Mouse (Mus musculus) midbrain, embryonic 10.5 days (tissue): ENCODE data around the gene Hs3st4. TPM values are rescaled to one million over a fixed set of nuclear protein-coding genes. Genes with fewer than 3 reads are reported as not detected.

ENCODE experiments used
- DNase-seq: peaks from one replicate; pipeline ENCODE4 v3.0.0-alpha.2; 2017; ENCODE audit warnings: low spot score
- H3K27ac ChIP-seq: fragments of 300-500 bp; sonication (generic); replicated peaks from 2 replicates; pipeline ENCODE4 v1.5.1; 2016; ENCODE audit warnings: mild to moderate bottlenecking
- H3K27me3 ChIP-seq: fragments of 300-500 bp; sonication (generic); 2 replicates; pipeline ENCODE4 v1.6.1; 2016; ENCODE audit warnings: low read depth, mild to moderate bottlenecking; ENCODE audit not compliant: poor library complexity, severe bottlenecking
- H3K36me3 ChIP-seq: fragments of 300-500 bp; sonication (generic); 2 replicates; pipeline ENCODE4 v1.6.1; 2016; ENCODE audit warnings: mild to moderate bottlenecking, moderate library complexity
- H3K4me1 ChIP-seq: fragments of 300-500 bp; sonication (generic); 2 replicates; pipeline ENCODE4 v1.6.1; 2016
- H3K4me3 ChIP-seq: fragments of 300-500 bp; sonication (generic); 2 replicates; pipeline ENCODE4 v1.5.1; 2016; ENCODE audit warnings: mild to moderate bottlenecking, moderate library complexity
- H3K9me3 ChIP-seq: fragments of 300-500 bp; sonication (generic); replicated peaks from 2 replicates; pipeline ENCODE4 v1.6.1; 2016; ENCODE audit warnings: mild to moderate bottlenecking
- WGBS: fragments of 180-500 bp; shearing (Covaris S2); methylation state at CpG from one replicate; pipeline ENCODE4 v1.1.7; 2016; 5-methylcytosine and 5-hydroxymethylcytosine counted together
- polyA plus RNA-seq: library from polyadenylated mRNA; unstranded; fragments of >200 nt; fragmentation: Nextera tagmentation; extraction: Ambion mirVana; gene quantifications from 2 replicates; pipeline ENCODE4 v1.2.1, GENCODE M21; 2016

The Hs3st4 gene
- polyA plus RNA-seq, 1 experiment from 2014 or later, result 0.10 TPM

DNA sequence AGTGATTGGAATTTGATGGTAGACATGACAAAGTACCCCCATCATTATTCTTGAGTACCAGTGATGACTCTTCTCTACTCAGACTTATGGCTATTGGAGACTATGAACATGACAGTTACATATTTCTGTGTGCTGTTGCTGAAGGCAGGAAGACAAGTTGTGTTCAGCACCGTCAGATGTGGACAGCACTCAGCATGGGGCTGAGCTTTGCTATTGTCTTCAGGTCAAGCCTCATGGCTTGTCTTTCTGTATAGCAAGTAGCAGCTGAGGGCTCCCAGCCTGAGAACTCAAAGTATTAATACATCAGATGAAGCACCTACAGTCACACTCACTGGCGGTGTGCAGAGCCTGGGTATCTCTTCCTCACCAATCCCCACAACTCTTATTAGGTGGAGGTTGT lies 49.6 kb downstream of the Hs3st4 start:
- no peak for DNase-seq
- no peaks in the 10 kb centered on the region for H3K27me3 ChIP-seq
- H3K4me3 ChIP-seq, result no peak overlapping the region
- no peak overlapping the region for H3K27ac ChIP-seq
- no peaks in the 10 kb centered on the region for H3K9me3 ChIP-seq
- 50% methylated on average over 2 of the region's 2 CpGs for WGBS
- no peaks in the 10 kb centered on the region for H3K36me3 ChIP-seq
- H3K4me1 ChIP-seq, result peaks cover 6% of the 10 kb centered on the region

DNA sequence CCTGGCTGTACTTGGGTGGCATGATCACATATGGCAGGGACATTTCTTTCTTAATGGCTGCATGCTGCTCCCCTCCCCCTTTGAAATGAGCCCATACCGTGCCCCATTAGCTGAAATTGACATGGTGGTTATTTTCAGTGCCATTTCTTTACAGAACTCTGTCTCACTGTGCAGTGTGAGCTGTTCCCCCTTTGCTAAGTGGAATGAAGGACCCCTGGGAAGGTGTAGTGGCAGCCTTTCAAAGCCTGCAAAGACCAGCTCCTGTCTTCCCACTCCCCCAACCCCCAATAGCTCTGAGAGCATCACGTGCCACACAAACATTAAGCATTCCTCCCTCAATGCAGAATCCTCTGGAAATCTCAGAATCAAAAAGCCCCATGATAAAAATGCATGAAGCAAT lies 50.7 kb downstream of the Hs3st4 start:
- DNase-seq, result no peak
- H3K9me3 ChIP-seq, result no peaks in the 10 kb centered on the region
- H3K36me3 ChIP-seq, result no peaks in the 10 kb centered on the region
- H3K27me3 ChIP-seq, result no peaks in the 10 kb centered on the region
- no peak overlapping the region for H3K27ac ChIP-seq
- H3K4me3 ChIP-seq, result no peak overlapping the region
- H3K4me1 ChIP-seq, result peaks cover 14% of the 10 kb centered on the region
- 88% methylated on average over 2 of the region's 2 CpGs for WGBS

DNA sequence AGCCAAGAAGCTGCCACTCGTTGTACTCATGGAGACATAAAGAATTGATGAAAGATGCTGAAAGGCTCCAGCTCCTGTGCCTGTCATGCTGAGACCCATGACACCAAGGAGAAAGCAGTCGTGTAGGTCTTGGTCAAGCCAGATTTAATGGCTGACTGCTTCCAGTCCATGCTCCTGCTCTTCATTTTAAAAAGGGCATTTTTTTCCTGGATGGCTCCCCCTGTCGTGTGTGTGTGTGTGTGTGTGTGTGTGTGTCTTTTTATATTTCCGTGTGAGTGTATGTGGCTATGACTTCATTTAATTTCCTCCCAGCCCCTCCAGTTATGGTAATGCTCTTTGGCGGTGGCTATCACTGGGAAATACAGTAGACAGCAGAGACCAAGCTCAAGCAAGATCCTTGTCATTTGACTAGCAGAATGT lies 54.6 kb downstream of the Hs3st4 start:
- no peak for DNase-seq
- WGBS, result 49% methylated on average over 5 of the region's 5 CpGs
- Histone ChIP-seq H3K36me3 (no peaks in the 10 kb centered on the region), H3K9me3 (no peaks in the 10 kb centered on the region), H3K27me3 (no peaks in the 10 kb centered on the region), H3K4me3 (no peak overlapping the region), H3K27ac (no peak overlapping the region), H3K4me1 (peaks cover 14% of the 10 kb centered on the region)

DNA sequence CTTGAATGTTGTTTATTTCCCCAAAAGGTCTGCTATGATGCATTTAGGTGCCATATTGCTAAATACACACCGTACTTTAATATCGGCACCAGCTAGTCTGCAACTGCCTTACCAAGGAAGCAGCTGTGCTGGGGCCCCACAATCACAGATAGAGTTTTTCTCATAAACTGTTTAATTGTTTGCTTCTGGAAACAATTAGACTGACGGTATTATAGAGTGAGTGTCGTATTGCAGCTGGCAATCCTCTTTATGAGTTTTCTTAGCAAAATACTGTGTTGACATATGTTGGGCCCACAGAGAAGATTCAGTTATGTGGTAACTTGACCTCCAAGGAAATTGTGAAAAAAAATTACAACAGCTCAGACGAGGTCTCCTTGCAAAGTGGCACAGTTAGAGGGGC lies 56.5 kb downstream of the Hs3st4 start:
- H3K36me3 ChIP-seq, result no peaks in the 10 kb centered on the region
- 83% methylated on average over 5 of the region's 5 CpGs for WGBS
- H3K4me1 ChIP-seq, result peaks cover 14% of the 10 kb centered on the region
- H3K9me3 ChIP-seq, result no peaks in the 10 kb centered on the region
- H3K27me3 ChIP-seq, result no peaks in the 10 kb centered on the region
- H3K4me3 ChIP-seq, result no peak overlapping the region
- no peak overlapping the region for H3K27ac ChIP-seq
- no peak for DNase-seq

DNA sequence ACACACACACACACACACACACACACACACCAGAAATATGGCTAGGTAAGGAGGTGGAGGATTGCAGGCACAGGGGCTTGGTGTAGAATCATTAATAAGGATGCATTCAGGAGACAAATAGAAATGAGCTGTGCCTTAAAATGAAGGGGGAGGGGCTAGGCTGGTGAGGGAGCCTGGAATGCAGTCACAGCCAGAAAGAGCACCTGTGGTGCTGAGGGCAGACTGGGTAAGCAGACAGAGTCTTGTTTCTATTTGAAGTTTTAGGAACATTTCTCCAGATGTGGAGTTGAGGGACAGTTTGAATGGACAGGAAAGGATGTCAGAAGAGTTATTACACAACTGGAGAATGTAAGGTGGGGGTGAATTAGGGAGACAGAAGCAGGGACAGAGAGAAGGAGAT lies 64.7 kb downstream of the Hs3st4 start:
- Histone ChIP-seq H3K9me3 (no peaks in the 10 kb centered on the region), H3K4me1 (no peaks in the 10 kb centered on the region; the same call in 1 of the 2 replicates), H3K27me3 (no peaks in the 10 kb centered on the region), H3K4me3 (no peak overlapping the region), H3K27ac (no peak overlapping the region), H3K36me3 (no peaks in the 10 kb centered on the region)
- no peak for DNase-seq

DNA sequence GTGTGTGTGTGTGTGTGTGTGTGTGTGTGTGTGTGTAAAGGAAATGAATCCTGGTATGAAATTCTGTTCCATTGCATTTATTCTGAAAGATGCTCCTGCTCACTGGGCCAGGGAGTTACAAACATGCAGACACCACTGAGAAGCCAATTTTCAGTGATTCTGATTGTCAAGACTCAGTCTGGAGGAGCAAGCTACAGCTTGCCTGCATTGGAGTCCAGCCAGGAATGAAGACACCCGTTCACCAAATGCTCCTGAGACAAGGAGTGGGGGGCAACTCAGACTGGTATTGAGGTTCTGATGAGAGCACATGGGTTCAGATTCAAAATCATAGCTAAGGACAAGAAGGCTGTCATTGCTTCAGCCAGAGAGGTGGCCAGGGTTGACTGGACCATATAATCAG lies 66.3 kb downstream of the Hs3st4 start:
- no peak for DNase-seq
- WGBS, result 80% methylated on average over 1 of the region's 1 CpGs

DNA sequence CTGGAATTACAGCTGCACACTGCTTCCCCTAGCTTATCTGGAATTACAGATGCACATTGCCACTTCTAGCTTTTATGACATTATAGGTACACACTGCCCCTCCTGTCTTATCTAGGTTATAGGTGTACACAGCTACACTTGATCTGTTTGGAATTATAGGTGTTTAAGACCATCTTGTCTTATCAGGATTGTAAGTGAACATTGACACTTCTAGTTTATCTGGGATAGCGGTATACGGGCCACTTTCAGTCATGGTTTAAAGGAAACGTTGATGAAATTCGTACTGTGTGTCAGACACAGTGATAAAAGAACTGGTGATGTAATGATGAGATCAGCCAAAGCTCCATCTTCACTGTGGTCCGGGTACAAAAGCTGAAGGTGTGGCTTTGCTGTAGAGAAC lies 67.8 kb downstream of the Hs3st4 start:
- no peaks in the 10 kb centered on the region for H3K9me3 ChIP-seq
- no peaks in the 10 kb centered on the region for H3K4me1 ChIP-seq
- H3K27me3 ChIP-seq, result no peaks in the 10 kb centered on the region
- 88% methylated on average over 5 of the region's 5 CpGs for WGBS
- no peak for DNase-seq
- H3K4me3 ChIP-seq, result no peak overlapping the region
- no peak overlapping the region for H3K27ac ChIP-seq
- H3K36me3 ChIP-seq, result no peaks in the 10 kb centered on the region

More for the DNA sequence above, 66.3 kb downstream of the Hs3st4 start:
- Histone ChIP-seq H3K27me3 (no peaks in the 10 kb centered on the region), H3K4me3 (no peak overlapping the region), H3K4me1 (no peaks in the 10 kb centered on the region), H3K36me3 (no peaks in the 10 kb centered on the region), H3K27ac (no peak overlapping the region), H3K9me3 (no peaks in the 10 kb centered on the region)

DNA sequence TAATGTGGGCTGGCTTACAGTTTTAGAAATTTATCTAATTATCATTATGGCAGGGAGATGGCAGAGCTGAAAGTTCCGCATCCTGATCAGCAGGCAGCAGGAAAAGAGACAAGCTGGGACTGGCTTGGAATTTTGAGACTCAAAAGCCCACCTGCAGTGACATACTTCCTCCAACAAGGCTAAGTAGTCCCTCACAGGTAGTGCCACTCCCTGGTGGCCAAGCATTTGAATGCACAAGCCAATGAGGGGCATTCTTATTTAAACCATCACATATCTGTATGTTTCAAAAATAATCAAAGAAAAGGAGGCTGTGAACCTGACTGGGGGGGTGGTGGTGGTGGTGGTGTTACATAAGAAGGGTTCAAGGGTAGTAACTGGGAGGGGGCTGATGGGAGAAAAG lies 101.1 kb downstream of the Hs3st4 start:
- Histone ChIP-seq H3K27ac (no peak overlapping the region), H3K4me3 (no peak overlapping the region), H3K27me3 (no peaks in the 10 kb centered on the region), H3K36me3 (no peaks in the 10 kb centered on the region), H3K4me1 (no peaks in the 10 kb centered on the region), H3K9me3 (no peaks in the 10 kb centered on the region)
- 80% methylated on average over 1 of the region's 1 CpGs for WGBS
- DNase-seq, result no peak

DNA sequence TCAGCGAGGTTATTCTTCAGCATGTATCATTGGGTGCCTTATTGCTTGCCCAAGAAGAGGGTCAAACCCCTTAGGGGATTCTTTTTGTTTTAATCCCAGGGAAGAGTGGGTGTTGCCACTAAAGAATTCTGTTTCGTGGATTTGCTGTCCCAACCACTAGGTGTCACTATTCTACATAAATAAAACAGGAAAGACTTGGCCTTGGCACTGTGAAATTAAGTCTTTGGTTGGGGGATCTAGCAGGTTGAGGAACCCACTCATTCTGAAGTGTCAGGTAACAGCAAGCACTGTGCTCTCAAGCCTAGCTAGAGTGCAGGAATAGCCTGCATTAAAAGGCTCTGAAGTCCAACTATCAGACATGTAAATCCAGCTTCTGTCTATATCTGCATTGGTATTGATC lies 146.3 kb downstream of the Hs3st4 start:
- H3K9me3 ChIP-seq, result no peaks in the 10 kb centered on the region
- DNase-seq, result peak; percentile 14
- no peaks in the 10 kb centered on the region for H3K27me3 ChIP-seq
- H3K4me1 ChIP-seq, result no peaks in the 10 kb centered on the region
- WGBS, result 6% methylated on average over 2 of the region's 2 CpGs
- no peaks in the 10 kb centered on the region for H3K36me3 ChIP-seq
- no peak overlapping the region for H3K4me3 ChIP-seq
- no peak overlapping the region for H3K27ac ChIP-seq

DNA sequence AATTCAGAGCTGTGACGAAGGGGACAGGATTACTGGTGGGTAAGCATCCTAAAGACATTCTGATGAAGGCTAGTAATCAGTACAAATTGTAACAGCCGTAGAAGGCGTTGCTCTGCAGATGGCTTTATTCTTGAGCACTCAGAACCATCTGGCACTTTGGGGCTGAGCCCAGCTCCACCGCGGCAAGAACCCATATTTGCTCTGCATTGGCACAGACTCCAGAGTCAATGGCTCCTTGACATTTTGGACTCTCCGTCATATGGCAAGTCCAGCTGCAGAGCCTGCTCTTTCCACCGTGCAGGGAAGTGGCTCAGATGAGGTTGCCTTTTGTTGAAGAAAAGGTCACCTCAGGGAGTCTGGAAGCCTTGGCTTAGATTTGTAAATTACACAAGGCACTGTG lies 148.6 kb downstream of the Hs3st4 start:
- no peak for DNase-seq
- Histone ChIP-seq H3K36me3 (no peaks in the 10 kb centered on the region), H3K27me3 (no peaks in the 10 kb centered on the region), H3K27ac (no peak overlapping the region), H3K4me1 (no peaks in the 10 kb centered on the region), H3K4me3 (no peak overlapping the region), H3K9me3 (no peaks in the 10 kb centered on the region)
- 78% methylated on average over 7 of the region's 7 CpGs for WGBS

DNA sequence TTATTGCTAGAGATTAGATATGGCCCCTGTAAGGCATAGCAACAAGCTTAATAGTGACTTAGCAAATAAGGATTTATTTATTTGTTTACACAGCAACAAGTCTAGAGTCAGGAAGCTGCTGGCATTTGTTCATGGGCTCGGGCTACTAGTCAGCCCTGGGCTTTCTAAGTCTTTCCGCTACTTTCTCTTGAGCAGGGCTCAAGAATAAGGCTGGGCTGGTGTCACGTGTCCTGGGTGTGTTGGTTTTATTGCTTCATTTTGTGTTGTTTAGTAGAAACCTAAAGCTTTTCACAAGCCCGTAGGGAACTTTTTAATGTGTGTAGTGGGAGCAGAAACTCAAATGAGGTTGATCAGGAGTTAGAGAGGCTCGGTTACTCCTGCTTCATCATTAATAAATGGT lies 153.5 kb downstream of the Hs3st4 start:
- no peak for DNase-seq
- H3K36me3 ChIP-seq, result no peaks in the 10 kb centered on the region

DNA sequence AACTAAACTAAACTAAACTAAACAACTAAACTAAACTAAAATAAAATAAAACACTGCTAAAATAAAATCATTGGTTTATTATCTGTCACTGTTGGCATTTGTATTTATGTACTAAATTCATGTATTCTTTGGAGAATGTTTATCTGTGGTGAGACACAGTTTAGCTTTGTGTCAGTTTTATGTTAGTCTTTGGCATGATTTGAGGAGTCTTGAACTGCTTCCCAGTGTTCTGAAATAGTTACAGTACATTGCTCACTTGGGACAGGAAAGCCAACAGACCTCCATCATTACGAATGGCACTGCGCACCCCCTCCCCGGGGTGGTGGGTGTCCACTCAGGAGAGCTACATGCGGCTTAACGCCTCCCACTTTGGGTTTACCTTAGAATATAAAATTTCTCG lies 158.6 kb downstream of the Hs3st4 start:
- WGBS, result 94% methylated on average over 6 of the region's 6 CpGs
- H3K4me3 ChIP-seq, result no peak overlapping the region
- no peaks in the 10 kb centered on the region for H3K36me3 ChIP-seq
- no peaks in the 10 kb centered on the region for H3K27me3 ChIP-seq
- H3K9me3 ChIP-seq, result no peaks in the 10 kb centered on the region
- no peaks in the 10 kb centered on the region for H3K4me1 ChIP-seq
- no peak overlapping the region for H3K27ac ChIP-seq
- no peak for DNase-seq

More for the DNA sequence above, 153.5 kb downstream of the Hs3st4 start:
- Histone ChIP-seq H3K4me3 (no peak overlapping the region), H3K4me1 (no peaks in the 10 kb centered on the region), H3K27ac (no peak overlapping the region), H3K9me3 (no peaks in the 10 kb centered on the region), H3K27me3 (no peaks in the 10 kb centered on the region)
- WGBS, result 86% methylated on average over 5 of the region's 5 CpGs

DNA sequence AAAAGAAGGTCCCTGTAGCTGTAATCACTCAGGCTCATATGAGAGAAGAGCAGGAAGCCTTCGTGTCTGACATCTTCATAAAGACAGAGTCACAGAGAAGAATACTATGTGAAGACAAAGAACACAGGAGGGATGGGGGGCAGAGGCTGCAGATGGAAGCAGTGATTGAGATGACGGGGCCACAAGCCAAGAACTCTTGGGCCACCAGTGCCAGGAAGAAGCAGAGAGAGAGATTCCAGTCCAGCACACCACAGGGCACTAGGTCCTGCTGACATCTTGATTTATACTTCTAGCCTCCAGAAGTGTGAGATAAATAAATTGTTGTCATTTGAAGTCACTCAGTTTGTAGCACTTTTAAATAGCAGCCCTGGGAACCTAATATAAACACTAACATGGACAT lies 168.2 kb downstream of the Hs3st4 start:
- no peaks in the 10 kb centered on the region for H3K9me3 ChIP-seq
- 76% methylated on average over 2 of the region's 2 CpGs for WGBS
- no peak overlapping the region for H3K4me3 ChIP-seq

DNA sequence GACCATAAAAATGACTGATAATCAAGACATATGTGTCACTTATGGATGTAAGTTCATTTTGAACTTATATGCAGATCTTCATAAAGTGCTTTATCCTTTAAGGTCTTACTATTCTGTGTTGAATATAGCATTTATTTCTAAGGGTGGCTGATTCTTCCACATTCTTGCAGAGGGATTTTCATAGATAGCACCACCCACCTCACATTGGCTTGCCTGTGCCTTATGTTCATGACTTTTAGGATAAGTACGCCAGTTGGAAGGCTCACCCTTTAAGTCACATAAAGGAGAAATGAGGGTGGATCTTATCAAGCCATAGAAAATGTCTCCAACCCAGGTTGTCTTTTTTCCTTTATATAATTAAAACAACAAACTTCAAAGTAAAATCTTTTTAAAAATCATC lies 180.6 kb downstream of the Hs3st4 start:
- no peak for DNase-seq
- Histone ChIP-seq H3K9me3 (no peaks in the 10 kb centered on the region), H3K4me1 (no peaks in the 10 kb centered on the region), H3K36me3 (no peaks in the 10 kb centered on the region), H3K27me3 (no peaks in the 10 kb centered on the region), H3K4me3 (no peak overlapping the region), H3K27ac (no peak overlapping the region)
- WGBS, result 93% methylated on average over 1 of the region's 1 CpGs

More for the DNA sequence above, 168.2 kb downstream of the Hs3st4 start:
- H3K27ac ChIP-seq, result no peak overlapping the region
- no peaks in the 10 kb centered on the region for H3K27me3 ChIP-seq
- H3K36me3 ChIP-seq, result no peaks in the 10 kb centered on the region
- H3K4me1 ChIP-seq, result no peaks in the 10 kb centered on the region
- no peak for DNase-seq
